Mouse (Mus musculus): ENCODE measurements around the gene Pald1. TPM values are rescaled to one million over a fixed set of nuclear protein-coding genes. Genes with fewer than 3 reads are reported as not detected.

Gene Pald1
- total RNA-seq, 2 experiments from 2014 or later: 32.1 to 35.9 TPM

DNA sequence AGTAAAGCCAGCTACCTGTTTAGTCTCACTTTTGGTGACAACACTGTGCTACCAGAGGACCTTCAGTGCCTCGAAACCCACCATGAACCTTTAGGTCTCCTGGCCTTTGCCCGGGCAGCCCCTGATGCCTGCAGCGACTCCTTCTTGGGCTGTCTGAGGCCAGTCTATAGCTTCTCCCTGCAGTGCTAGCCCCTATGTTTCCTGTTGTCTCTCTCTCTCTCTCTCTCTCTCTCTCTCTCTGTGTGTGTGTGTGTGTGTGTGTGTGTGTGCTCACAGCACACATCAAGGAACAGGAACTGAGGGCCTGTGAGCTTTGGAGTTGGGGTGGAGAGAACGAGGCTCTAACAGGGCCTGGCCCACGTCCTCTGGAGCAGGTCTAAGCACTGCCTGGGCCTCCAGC lies 46.7 kb downstream of the Pald1 start:
- no peak for DNase-seq (ENCODE audit: low spot score in 2 of 2)

DNA sequence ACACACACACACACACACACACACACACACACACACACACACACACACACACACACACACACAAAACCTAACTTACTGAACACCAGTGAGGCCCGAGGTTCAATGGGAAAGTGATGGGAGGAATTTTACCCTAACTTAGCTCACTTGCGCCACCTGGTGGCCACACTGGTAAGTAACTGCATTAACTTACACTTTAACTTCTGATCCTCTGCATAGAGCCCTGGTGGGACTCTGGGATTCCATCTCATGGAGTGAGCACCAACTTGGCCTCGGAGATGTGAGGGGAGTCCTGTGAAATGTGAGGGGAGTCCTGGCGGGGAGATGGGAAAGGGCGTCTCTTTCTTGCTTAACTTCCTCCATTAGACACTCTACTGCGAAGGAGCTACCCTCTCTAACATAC lies 47.2 kb downstream of the Pald1 start:
- peak; percentile 82 to 85 for DNase-seq (ENCODE audit: low spot score in 2 of 2)

DNA sequence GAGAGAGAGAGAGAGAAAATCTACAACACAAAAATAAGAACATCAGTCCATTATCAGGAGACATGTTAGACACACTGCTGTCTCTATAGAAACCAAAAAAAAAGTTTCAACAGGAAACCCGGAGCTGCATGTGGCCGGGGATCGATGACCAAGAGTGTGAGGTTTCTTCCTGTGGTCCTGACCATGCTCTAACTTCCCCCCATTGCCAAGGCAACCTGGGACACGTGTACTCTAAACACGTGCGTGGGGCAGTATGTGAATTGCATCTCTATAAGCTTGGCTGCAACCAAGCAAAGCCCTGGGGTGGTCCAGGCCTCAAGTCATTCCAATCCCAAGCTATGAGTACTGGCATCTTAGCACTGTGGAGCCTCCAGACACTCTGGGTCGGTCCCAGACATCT lies 48.8 kb downstream of the Pald1 start:
- no peak for DNase-seq (ENCODE audit: low spot score in 2 of 2)

DNA sequence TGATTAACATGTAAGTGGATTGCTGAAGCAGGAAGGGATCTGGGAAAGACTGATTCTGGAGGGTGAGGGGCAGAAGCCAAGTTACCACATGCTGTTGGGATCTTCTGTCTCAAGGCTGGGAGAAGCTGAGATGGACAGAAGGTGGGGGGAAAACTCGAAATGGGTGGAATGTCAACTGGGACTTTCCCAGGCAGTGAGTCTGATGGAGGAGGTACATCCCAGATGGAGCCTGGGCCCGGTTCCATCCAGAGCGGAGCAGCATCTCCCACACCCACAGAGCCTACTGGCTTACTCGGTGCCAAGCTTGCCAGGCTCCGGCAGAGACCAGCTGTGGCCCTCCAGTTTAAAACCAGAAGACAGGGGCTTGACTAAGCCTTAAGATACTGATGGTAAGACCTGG lies 52.3 kb downstream of the Pald1 start:
- peak in 1 of 2 experiments; percentile 67 for DNase-seq (ENCODE audit: low spot score in 2 of 2)

DNA sequence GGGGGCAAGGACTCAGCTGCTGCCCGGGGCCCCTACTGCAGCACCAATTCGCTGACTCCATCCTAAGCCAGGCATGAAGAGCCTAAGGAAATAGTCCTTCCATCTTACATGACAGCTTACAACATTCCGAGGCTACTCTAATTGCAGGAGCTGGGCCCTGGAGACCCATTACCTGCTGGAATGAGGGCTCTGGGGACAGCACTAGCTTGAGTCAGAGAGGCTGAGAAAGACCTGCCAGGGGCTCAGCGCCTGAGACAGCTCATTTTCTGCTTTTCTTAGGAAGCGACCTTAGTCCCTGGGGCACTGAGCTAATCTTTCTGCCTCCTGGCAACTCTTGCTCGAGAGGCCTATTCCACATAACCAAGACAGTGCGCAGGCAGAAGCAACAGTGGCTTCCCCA lies 54.4 kb downstream of the Pald1 start:
- peak in 1 of 2 experiments; percentile 48 for DNase-seq (ENCODE audit: low spot score in 2 of 2)

DNA sequence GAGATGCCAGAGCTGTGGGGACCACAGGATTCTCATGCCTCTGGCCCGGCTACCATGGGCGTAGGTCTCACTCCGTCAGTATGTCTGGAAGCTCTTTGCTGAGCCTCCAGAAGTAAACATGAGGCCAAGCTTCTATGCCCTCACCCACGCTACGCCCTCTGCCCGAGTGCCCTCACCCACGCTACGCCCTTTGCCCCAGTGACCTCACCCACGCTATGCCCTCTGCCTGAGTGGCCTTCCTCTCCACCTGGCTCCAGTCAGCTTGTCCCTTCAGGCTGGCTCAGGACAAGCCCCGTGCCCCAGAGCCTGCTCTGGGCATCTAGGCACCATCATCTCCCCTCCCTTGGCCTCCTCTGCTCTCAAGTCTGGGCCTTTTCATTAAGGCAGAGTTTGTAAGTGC lies 55.8 kb downstream of the Pald1 start:
- DNase-seq (ENCODE audit: low spot score in 2 of 2): no peak

DNA sequence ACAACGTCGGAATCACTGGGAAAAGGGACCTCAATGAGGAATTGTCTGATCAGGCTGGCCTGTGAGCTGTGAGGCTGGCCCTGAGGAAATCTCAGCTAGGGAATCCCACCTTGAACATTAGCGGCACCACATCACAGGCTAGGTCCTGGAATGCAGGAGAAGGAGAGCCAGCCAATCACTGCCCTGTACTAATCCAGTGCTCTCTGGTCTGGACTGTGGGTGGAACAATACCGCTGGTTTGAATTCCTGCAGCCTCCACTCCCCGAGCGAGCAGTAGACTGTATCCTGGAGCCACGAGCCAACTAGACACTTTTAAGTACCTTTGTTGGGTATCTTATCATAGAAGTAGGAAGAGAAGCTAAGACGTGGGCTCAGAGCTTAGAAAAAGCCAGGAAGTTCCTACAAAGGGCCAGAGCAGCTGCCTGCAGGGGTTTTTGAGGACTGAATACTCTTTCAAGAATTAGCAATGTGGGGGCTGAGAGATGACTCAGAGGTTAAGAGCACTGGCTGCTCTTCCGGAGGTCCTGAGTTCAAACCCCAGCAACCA lies 57.5 kb downstream of the Pald1 start:
- no peak for DNase-seq (ENCODE audit: low spot score in 2 of 2)

DNA sequence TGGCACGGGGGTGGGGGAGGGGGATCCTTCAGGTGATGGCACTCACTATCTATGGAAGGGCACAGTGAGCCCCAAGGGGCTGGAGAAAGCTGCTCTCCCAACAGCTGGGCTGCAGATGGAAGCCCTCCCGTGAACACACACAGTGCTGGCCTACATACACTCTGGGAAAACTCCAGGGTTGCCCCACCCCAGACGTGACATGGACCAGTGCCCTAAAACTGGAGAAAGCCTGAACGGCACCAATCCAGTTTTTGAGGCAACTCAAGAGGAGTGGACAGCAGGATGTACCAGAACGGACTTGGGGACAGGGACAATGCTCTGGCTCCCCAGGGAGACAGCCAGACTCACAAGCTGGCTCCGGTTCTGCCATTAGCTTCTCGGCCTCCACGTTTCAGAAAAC lies 58.6 kb downstream of the Pald1 start:
- peak in 1 of 2 experiments; percentile 56 for DNase-seq (ENCODE audit: low spot score in 2 of 2)

DNA sequence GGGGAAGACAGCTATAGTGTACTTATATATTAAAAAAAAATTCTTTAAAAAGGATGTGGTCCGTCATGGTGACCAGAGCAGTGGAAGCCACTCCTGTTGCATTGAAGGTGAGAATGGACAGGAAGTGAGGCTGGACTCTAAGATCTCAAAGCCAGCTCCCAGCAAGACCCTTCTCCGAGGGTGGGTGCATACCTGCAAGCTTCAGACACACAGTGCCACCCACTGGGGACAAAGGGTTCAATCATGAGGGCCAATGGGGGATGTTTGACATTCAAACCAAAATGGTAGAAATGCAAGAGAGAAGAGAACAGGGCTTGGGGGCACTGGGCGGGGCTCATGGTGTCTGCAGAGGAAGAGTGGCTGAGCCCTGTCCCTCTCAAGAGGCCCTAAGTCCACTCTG lies 64.8 kb downstream of the Pald1 start:
- DNase-seq (ENCODE audit: low spot score in 2 of 2): no peak

DNA sequence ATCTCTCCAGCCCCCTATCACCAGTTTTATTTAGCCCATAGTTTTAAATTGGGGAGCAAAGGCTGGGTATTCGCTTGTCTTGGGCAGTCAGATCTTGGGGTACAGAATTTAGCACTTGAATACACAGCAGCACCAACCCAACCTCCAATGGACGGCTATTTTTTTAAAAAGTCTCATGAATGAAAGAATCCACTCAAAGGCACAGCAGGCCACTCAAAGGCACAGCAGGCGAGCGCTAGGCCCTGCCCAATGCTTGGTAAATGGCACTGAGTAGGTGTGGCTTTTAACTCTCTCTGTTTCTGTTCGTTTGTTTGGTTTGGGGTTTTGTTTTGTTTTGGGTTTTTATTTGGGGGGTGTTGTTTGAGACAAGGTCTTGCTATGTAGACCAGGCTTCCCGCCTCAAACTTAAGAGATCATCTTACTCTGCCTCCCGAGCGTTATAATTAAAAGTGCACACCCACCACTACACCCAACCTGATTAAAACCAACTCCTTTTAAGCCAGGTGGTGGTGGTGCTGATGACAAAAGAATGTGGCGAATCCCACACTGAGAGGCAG lies 67.9 kb downstream of the Pald1 start:
- DNase-seq (ENCODE audit: low spot score in 2 of 2): no peak

DNA sequence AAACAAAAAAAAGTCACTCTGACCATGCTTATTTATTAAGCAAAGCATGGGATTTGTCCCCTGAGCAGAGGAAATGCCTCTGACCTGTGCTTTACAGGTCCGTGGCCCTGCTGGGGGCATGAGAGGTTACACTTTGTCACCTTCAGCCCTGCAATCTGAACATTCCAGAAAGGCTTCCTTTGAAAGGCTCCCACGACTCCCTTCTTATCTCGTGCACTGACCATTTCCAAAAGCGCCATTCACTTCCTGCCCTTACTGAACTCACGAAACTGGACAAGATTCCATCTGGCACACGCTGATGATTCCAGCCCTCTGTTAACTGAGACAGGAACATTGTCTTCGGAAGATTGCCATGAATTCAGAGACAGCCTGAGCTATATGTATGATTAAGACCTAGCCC lies 69.6 kb downstream of the Pald1 start:
- DNase-seq (ENCODE audit: low spot score in 2 of 2): no peak

DNA sequence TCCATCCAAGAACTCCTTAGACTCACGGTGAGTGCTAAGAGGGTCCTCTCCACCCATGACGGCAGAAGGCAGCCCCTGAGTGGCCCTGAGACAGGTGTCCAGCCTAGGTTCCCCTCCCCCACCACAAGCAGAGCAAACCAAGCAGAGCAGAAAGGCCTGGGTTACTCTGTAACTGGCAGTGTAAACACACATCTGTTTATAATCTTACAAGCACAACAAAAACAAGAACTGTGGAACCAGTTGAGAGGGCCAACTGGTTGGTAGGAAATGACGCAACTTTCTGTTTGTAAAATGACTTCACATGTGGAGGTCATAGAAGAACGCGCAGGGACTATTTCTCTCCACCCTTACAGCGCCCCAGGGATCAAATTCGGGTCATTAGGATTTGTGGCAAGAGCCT lies 70.6 kb downstream of the Pald1 start:
- no peak for DNase-seq (ENCODE audit: low spot score in 2 of 2)

DNA sequence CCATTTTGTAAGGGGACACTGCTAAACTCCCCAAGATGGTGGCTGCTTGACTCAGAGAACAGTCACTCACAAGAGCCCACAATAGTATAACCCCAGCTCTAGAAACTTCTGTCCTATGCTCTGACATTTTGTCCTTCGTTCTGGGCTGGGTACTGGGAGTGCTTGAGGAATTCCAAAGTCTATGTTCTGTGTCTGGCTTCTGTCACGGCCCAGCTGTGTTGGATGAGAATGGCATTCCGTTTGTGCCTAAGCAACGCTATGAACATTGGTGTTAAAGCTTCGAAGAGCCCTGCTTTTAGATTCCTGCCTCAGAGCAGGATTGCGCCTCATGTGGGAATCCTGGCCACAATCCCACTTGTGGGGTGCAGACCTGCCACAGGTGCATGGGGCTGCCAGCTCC lies 71.2 kb downstream of the Pald1 start:
- DNase-seq (ENCODE audit: low spot score in 2 of 2): no peak

DNA sequence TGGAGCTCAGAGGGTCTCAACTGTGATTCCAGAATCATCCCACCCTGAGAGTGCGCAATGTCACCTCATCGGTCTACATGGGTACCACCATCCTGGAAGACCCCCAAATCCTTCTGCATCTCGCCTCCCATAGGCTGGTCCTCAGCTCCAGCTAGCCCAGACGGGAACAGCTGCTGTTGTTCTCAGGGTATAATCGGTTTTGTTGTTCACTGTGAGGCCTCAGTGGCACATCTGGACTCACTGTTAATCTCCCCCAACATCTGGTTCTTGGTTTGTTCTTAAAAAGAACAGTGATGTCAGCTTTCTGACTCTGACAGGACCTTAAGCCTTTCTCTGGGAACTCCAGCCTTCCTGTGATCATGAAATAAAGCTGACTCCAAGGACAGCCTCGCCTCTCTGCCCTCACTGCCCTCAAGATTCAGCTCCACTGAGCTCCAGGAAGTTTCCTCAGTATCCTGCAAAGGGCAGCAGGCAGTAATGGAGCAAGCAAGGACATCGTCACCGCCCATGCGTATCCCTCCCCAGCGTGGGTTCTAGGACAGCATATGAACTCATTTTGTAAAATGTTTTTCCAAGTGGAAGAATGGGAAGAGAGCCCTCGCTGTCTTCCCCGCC lies 74.5 kb downstream of the Pald1 start:
- no peak for DNase-seq (ENCODE audit: low spot score in 2 of 2)

DNA sequence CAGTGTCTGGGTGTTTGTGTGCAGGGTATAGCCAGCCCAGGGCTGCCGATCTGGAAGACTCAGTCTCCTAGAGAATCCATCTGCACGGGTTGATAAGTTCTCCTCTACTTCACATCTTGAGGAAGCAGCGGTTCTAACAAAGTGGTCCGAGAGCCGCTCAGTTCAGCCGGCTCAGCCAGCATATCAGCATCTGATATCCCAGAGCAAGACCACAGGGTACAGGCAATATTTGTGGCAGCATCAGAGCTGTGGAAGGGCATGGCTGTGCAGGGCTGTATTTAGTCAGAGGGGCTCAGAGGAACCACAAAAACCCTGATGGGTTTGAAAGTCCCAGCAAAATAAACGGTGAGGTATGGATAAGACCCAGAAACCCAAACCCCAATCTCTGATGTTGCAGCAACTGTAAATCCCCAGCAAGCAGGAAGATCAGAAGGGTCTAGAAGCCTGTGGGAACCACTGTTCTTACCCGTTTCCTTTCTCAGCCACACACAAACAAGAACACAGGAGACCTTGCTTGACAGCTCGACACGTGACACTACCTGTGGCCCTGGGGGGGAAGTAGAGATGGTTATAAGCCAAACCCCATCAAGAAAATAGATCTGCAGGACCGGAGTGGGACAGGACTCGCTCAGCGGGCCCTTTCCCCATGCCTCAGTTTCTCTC lies 77.3 kb downstream of the Pald1 start:
- DNase-seq (ENCODE audit: low spot score in 2 of 2): peak in 1 of 2 experiments; percentile 11

DNA sequence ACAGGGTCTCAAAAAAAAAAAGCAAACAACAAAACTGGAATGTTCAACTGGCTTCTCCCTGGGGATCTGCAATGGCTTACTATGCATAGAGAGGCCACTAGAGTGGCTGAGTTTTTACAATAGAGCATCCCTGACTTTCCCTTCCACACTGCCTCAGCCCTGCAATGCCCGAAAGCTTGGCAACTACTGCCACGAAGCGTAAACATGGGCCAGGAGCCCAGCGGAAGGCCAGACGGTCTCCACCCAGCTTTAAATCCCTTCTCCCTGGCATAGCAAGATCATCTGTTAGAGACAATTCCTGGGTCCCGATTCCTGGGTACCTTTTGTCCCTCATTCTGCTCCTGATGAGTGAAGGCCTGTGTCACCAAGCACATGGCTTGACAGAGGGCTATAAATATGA lies 79.3 kb downstream of the Pald1 start:
- peak in 1 of 2 experiments; percentile 3 for DNase-seq (ENCODE audit: low spot score in 2 of 2)

DNA sequence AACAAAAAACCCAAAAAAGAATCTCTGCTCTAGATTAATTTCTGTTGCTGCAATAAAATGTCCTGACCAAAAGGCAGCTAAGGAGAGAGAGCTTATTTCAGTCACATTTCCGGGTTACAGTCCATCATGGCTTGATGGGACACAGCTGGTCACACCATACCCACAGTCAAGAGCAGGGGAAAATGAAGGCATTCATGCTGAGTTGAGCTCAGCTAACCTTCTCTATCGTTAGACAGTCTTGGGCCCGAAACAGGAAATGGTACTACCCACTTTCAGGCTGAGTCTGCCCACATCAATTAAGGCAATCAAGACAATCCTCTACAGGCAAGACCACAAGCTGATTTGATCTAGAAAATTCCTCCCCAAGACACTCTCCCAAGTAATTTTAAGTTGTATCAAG lies 82.3 kb downstream of the Pald1 start:
- no peak for DNase-seq (ENCODE audit: low spot score in 2 of 2)

DNA sequence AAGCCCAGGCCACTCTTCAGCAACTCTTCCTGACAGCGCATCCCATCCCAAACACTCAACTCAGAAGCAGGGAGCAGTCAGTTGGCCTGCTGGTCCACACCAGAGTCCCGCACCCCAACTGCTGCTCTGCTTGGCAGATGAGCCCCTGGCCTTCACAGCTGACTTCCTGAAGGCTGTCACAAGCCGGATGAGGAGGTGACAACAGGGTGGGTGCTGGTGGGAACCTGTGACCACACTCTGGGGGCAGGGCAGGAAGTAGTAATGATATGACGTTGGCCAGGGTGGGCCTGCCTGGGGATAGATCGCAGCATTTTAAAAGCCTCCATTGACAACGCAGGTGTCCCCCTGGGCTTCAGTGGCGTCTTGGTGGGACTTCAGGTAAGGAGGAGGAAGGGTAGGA lies 85.9 kb downstream of the Pald1 start, which contains the start of gene Prf1:
TSS of gene Prf1 (plus strand) at position 357 of the 400 bp plus-strand sequence.
- DNase-seq (ENCODE audit: low spot score in 2 of 2): peak in 1 of 2 experiments; percentile 10

DNA sequence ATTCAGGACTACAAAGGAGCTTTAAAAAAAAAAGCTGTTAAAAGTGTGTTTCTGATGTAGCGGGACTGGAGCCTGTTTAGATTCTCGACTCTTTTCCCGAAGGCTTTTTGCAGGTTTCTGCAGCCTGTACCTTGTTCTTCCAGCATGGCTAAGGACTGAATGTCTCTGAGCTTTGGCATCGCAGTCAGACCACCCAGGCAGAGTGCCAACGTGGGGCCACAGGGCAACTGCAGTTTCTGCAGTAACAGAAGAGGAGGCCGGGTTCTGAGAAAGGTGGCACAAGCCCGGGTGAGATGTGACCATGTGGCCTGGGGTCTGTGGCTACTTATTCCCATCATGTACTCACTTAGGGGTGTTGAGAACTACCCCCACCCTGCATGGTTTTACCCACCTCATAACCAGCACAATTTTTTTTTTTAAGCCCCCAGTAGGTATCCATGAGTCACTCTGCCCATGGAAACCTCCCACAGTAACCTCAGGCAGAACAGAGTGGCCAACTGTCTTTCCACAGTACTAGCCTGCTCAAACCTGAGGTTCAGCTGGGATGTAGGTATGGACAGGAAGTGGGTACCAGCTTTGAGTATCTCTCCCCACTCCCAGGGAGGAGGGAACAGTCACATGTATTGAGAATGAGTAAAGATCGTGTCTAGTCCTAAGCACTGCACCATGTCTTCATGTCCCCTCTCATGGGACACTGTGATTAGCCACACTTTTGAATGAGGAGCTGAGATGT lies 86.5 kb downstream of the Pald1 start:
- peak in 1 of 2 experiments; percentile 17 for DNase-seq (ENCODE audit: low spot score in 2 of 2)

DNA sequence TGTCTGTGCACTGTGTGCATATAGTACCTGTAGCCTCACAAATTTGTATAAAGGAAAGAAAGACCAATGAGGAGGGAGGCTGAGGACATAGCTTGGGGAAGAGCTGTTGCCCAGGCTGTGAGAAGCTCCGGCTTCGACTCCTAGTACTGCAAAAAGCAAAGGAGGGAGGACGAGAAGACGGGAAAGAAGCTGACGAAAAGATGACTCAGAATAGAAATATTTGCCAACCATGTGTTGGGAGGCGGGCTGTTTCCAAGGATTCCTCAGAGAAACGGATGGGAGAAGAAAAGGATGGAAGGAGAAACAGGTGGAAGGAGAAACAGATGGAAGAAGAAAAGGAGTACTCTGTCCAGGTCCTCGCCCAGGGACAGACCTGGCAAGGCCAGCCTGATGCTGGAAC lies 89.1 kb downstream of the Pald1 start:
- peak in 1 of 2 experiments; percentile 10 for DNase-seq (ENCODE audit: low spot score in 2 of 2)

DNA sequence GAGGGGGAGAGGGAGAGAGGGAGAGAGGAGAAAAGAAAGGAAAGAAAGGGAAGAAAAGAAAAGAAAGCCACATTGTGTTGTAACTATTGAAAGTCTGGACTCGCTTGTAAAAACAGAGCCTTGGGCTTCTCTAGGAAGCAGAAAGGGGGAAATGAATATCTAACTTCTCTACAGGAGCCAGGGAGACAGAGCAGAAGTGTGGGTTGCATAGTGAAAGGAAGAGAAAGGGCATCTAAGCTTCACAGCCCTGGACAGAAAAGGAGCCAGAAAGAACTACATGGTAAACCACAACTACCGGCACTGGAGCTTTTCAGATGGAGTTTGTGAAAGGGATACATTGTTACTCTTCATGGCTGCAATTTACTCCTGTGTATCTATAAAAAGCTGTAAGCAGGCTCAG lies 92.9 kb downstream of the Pald1 start:
- DNase-seq (ENCODE audit: low spot score in 2 of 2): no peak

DNA sequence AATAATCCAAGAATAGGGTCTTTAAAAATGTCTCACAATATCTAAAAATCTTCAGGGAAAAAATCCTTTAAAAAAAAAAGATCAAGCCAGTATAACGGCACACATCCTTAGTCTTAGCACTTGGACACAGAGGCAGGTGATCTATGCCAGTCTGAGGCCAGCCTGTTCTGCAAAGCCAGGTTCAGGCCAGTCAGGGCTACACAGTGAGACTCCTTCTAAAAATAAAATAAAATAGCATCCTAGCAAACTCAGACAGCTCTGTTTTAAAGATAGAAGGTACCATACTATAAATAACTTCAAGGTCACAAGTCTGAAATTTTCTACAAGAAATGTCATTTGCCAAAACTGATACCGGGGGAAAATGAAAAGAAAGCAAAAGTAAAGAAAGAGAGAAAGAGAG lies 93.3 kb downstream of the Pald1 start:
- no peak for DNase-seq (ENCODE audit: low spot score in 2 of 2)

All from gastrocnemius, postnatal 4 days (tissue).